Mouse (Mus musculus) limb, embryonic 11.5 days (tissue): ENCODE data around the gene Ppp1ca. TPM values are rescaled to one million over a fixed set of nuclear protein-coding genes. Genes with fewer than 3 reads are reported as not detected.

Source experiments
- ATAC-seq: fragments of 200-750 bp; cut with Nextera tagmentation; 2 replicates; pipeline ENCODE4 v1.8.0; 2017; ENCODE audit warnings: low read depth; ENCODE audit not compliant: insufficient number of reproducible peaks, low FRiP score, low TSS enrichment
- DNase-seq: peaks from one replicate; pipeline ENCODE4 v3.0.0-alpha.2; 2015; ENCODE audit warnings: low spot score
- H3K27ac ChIP-seq: fragments of 300-500 bp; sonication (generic); replicated peaks from 2 replicates; pipeline ENCODE4 v1.5.1; 2014; ENCODE audit warnings: low read depth, mild to moderate bottlenecking, low read length
- H3K27me3 ChIP-seq: fragments of 300-500 bp; sonication (generic); 2 replicates; pipeline ENCODE4 v1.6.1; 2014; ENCODE audit warnings: mild to moderate bottlenecking, low read length, mixed read lengths; ENCODE audit not compliant: control insufficient read depth, insufficient read depth
- H3K36me3 ChIP-seq: fragments of 300-500 bp; sonication (generic); 2 replicates; pipeline ENCODE4 v1.6.1; 2014; ENCODE audit warnings: mild to moderate bottlenecking, low read length, moderate library complexity, mixed read lengths; ENCODE audit not compliant: control insufficient read depth, insufficient read depth
- H3K4me1 ChIP-seq: fragments of 300-500 bp; sonication (generic); 2 replicates; pipeline ENCODE4 v1.6.1; 2014; ENCODE audit warnings: low read length, mixed read lengths; ENCODE audit not compliant: control insufficient read depth, insufficient read depth
- H3K4me2 ChIP-seq: fragments of 300-500 bp; sonication (generic); 2 replicates; pipeline ENCODE4 v1.6.1; 2014; ENCODE audit warnings: low read depth, mild to moderate bottlenecking, moderate library complexity; ENCODE audit not compliant: severe bottlenecking
- H3K4me3 ChIP-seq: fragments of 300-500 bp; sonication (generic); 2 replicates; pipeline ENCODE4 v1.5.1; 2014; ENCODE audit warnings: low read depth, low read length
- H3K9ac ChIP-seq: fragments of 300-500 bp; sonication (generic); 2 replicates; pipeline ENCODE4 v1.6.1; 2014; ENCODE audit warnings: mild to moderate bottlenecking, low read length
- H3K9me3 ChIP-seq: fragments of 300-500 bp; sonication (generic); 2 replicates; pipeline ENCODE4 v1.6.1; 2016; ENCODE audit warnings: low read length; ENCODE audit not compliant: control insufficient read depth
- WGBS: fragments of 180-500 bp; shearing (Covaris S2); extraction: QIAGEN DNeasy Blood & Tissue Kit; methylation state at CpG from one replicate; pipeline ENCODE4 v1.1.7; 2014; 5-methylcytosine and 5-hydroxymethylcytosine counted together
- polyA plus RNA-seq: library from polyadenylated mRNA; unstranded; fragments of >200 nt; fragmentation: Nextera tagmentation; extraction: Ambion mirVana; gene quantifications from 2 replicates; pipeline ENCODE4 v1.2.1, GENCODE M21; 2014

The Ppp1ca gene
- polyA plus RNA-seq, 1 experiment from 2014 or later: 995 TPM

GRCm38 (mm10) chr19:4217855-4218254 lies 26.0 kb downstream of the Ppp1ca start:
- H3K27ac ChIP-seq: no peak overlapping the region
- H3K36me3 ChIP-seq: peaks cover 8% of the 10 kb centered on the region
- no peak for DNase-seq
- no peaks in the 10 kb centered on the region for H3K9me3 ChIP-seq
- peak overlapping the region; percentile 86; the same call in 1 of the 2 replicates for H3K4me2 ChIP-seq
- H3K4me1 ChIP-seq: peaks cover 42% of the 10 kb centered on the region
- no peak overlapping the region; the same call in 1 of the 2 replicates for H3K9ac ChIP-seq
- ATAC-seq: no peak
- WGBS: 46% methylated on average over 3 of the region's 3 CpGs
- no peaks in the 10 kb centered on the region for H3K27me3 ChIP-seq
- no peak overlapping the region for H3K4me3 ChIP-seq

GRCm38 (mm10) chr19:4218293-4218692 lies 26.4 kb downstream of the Ppp1ca start:
- ATAC-seq (no peak), DNase-seq (no peak)
- Histone ChIP-seq H3K4me1 (peaks cover 37% of the 10 kb centered on the region), H3K4me3 (no peak overlapping the region), H3K4me2 (no peak overlapping the region), H3K36me3 (peaks cover 8% of the 10 kb centered on the region), H3K27ac (no peak overlapping the region), H3K27me3 (no peaks in the 10 kb centered on the region), H3K9ac (no peak overlapping the region; the same call in 1 of the 2 replicates), H3K9me3 (no peaks in the 10 kb centered on the region)
- 78% methylated on average over 11 of the region's 11 CpGs for WGBS

GRCm38 (mm10) chr19:4218784-4219183 lies 26.9 kb downstream of the Ppp1ca start:
- ATAC-seq (no peak), DNase-seq (no peak)
- H3K4me2 ChIP-seq: no peak overlapping the region
- no peaks in the 10 kb centered on the region for H3K9me3 ChIP-seq
- 84% methylated on average over 1 of the region's 1 CpGs for WGBS
- H3K27me3 ChIP-seq: no peaks in the 10 kb centered on the region
- H3K4me1 ChIP-seq: peaks cover 33% of the 10 kb centered on the region
- no peak overlapping the region for H3K4me3 ChIP-seq
- H3K27ac ChIP-seq: no peak overlapping the region
- H3K9ac ChIP-seq: no peak overlapping the region
- peaks cover 8% of the 10 kb centered on the region for H3K36me3 ChIP-seq

GRCm38 (mm10) chr19:4219943-4220342 lies 28.1 kb downstream of the Ppp1ca start:
- peaks cover 8% of the 10 kb centered on the region for H3K36me3 ChIP-seq
- no peaks in the 10 kb centered on the region for H3K27me3 ChIP-seq
- no peak overlapping the region for H3K4me2 ChIP-seq
- 85% methylated on average over 6 of the region's 6 CpGs for WGBS
- H3K27ac ChIP-seq: no peak overlapping the region
- ATAC-seq (no peak), DNase-seq (no peak)
- H3K4me1 ChIP-seq: peaks cover 30% of the 10 kb centered on the region
- no peak overlapping the region for H3K4me3 ChIP-seq
- H3K9ac ChIP-seq: no peak overlapping the region
- no peaks in the 10 kb centered on the region for H3K9me3 ChIP-seq

GRCm38 (mm10) chr19:4220416-4220815 lies 28.6 kb downstream of the Ppp1ca start:
- H3K4me3 ChIP-seq: no peak overlapping the region
- no peaks in the 10 kb centered on the region for H3K9me3 ChIP-seq
- H3K36me3 ChIP-seq: peaks cover 8% of the 10 kb centered on the region
- H3K27ac ChIP-seq: no peak overlapping the region
- 73% methylated on average over 4 of the region's 4 CpGs for WGBS
- ATAC-seq (no peak), DNase-seq (no peak)
- H3K4me2 ChIP-seq: no peak overlapping the region
- no peak overlapping the region for H3K9ac ChIP-seq
- no peaks in the 10 kb centered on the region for H3K27me3 ChIP-seq
- H3K4me1 ChIP-seq: peaks cover 30% of the 10 kb centered on the region

- H3K27me3 ChIP-seq: no peaks in the 10 kb centered on the region
- ATAC-seq: no peak
- H3K4me1 ChIP-seq: peaks cover 24% of the 10 kb centered on the region
- no peak for DNase-seq
- H3K27ac ChIP-seq: no peak overlapping the region
- peaks cover 8% of the 10 kb centered on the region for H3K36me3 ChIP-seq
- no peak overlapping the region for H3K4me3 ChIP-seq
- H3K9me3 ChIP-seq: no peaks in the 10 kb centered on the region
- no peak overlapping the region for H3K4me2 ChIP-seq
- WGBS: 33% methylated on average over 14 of the region's 14 CpGs
- H3K9ac ChIP-seq: no peak overlapping the region
Observed at GRCm38 (mm10) chr19:4220957-4221743, 29.3 kb downstream of the Ppp1ca start.

- 76% methylated on average over 11 of the region's 11 CpGs for WGBS
- H3K4me2 ChIP-seq: no peak overlapping the region
- DNase-seq: no peak
- no peak overlapping the region for H3K27ac ChIP-seq
- peaks cover 13% of the 10 kb centered on the region for H3K4me1 ChIP-seq
- H3K9me3 ChIP-seq: no peaks in the 10 kb centered on the region
- H3K9ac ChIP-seq: no peak overlapping the region
- no peak overlapping the region for H3K4me3 ChIP-seq
- ATAC-seq: no peak
- H3K36me3 ChIP-seq: peaks cover 8% of the 10 kb centered on the region
- H3K27me3 ChIP-seq: no peaks in the 10 kb centered on the region
Observed at GRCm38 (mm10) chr19:4222165-4222564, 30.3 kb downstream of the Ppp1ca start.

GRCm38 (mm10) chr19:4226779-4227178 lies 34.9 kb downstream of the Ppp1ca start:
- peaks cover 8% of the 10 kb centered on the region for H3K36me3 ChIP-seq
- 92% methylated on average over 7 of the region's 7 CpGs for WGBS

More at GRCm38 (mm10) chr19:4226779-4227178, 34.9 kb downstream of the Ppp1ca start:
- H3K4me3 ChIP-seq: no peak overlapping the region
- ATAC-seq (no peak), DNase-seq (no peak)
- H3K27me3 ChIP-seq: no peaks in the 10 kb centered on the region
- 0 out of 2 replicates have a peak, but pooled peaks cover 3% of the 10 kb centered on the region for H3K4me1 ChIP-seq
- H3K9me3 ChIP-seq: no peaks in the 10 kb centered on the region
- H3K27ac ChIP-seq: no peak overlapping the region
- H3K9ac ChIP-seq: no peak overlapping the region
- H3K4me2 ChIP-seq: no peak overlapping the region
